13 mouse cellular contexts compared by ENCODE assay signal in the genomic region with DNA sequence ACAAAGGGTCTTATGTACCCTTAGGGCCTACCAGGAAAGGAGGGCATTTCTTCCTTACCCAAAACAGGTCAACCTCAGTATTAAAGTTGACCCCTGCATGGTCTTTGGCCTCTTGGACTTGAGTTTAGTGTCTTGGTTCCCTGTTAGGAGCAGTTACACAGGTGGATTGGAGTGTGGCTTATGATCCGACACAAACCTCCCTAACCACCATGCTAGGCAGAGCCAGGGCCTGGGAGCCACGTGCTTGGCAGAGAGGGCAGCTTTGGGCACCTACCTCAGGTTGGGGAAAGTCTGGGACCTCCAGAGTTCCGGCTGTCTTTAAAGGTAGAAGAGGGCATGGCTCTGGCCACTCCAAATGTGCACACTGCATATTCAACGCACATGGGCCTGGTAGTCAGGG.
"Had no signal": no experiment of that assay in that cellular context is flagged by ENCODE, and none has a peak within 500 bp of the region (broad histone marks: within the 10 kb centered on the region; RNA-seq: fewer than 3 reads in every experiment).

No protein-coding gene starts in this region.

- H3K9me3 ChIP-seq: embryonic facial prominence, embryonic 10.5 days; embryonic facial prominence, embryonic 12.5 days; embryonic facial prominence, embryonic 13.5 days; embryonic facial prominence, embryonic 15.5 days; forebrain, embryonic 10.5 days; forebrain, embryonic 12.5 days; forebrain, embryonic 13.5 days; forebrain, embryonic 15.5 days had no signal

- H3K9ac ChIP-seq: embryonic facial prominence, embryonic 12.5 days; embryonic facial prominence, embryonic 13.5 days; embryonic facial prominence, embryonic 15.5 days; forebrain, embryonic 12.5 days; forebrain, embryonic 13.5 days; forebrain, embryonic 15.5 days; forebrain, postnatal 0 days had no signal

- H3K27me3 ChIP-seq: embryonic facial prominence, embryonic 12.5 days; embryonic facial prominence, embryonic 13.5 days; embryonic facial prominence, embryonic 15.5 days; forebrain, embryonic 12.5 days; forebrain, embryonic 13.5 days; forebrain, embryonic 15.5 days had no signal

- H3K4me2 ChIP-seq: embryonic facial prominence, embryonic 12.5 days; embryonic facial prominence, embryonic 13.5 days; embryonic facial prominence, embryonic 15.5 days; forebrain, embryonic 12.5 days; forebrain, embryonic 13.5 days; forebrain, embryonic 15.5 days had no signal

- H3K27ac ChIP-seq: embryonic facial prominence, embryonic 10.5 days; embryonic facial prominence, embryonic 12.5 days; embryonic facial prominence, embryonic 13.5 days; embryonic facial prominence, embryonic 15.5 days; forebrain, embryonic 10.5 days; forebrain, embryonic 12.5 days; forebrain, embryonic 13.5 days; forebrain, embryonic 15.5 days; gastrocnemius, adult 2 months had no signal

- H3K4me3 ChIP-seq: embryonic facial prominence, embryonic 10.5 days; embryonic facial prominence, embryonic 12.5 days; embryonic facial prominence, embryonic 13.5 days; embryonic facial prominence, embryonic 15.5 days; erythroblast, embryonic 14.5 days; forebrain, embryonic 10.5 days; forebrain, embryonic 12.5 days; forebrain, embryonic 13.5 days; forebrain, embryonic 15.5 days; gastrocnemius, adult 2 months had no signal

- ATAC-seq: forebrain, embryonic 13.5 days; forebrain, embryonic 15.5 days had no signal

- DNase-seq: cerebellum, adult 9-11 months; gastrocnemius, postnatal 25 days had no signal
